ENCODE assay signal across 13 mouse cellular contexts in genomic region chr2:122587861-122588519, GRCm38 (mm10). TPM values are rescaled to one million over a fixed set of nuclear protein-coding genes. Genes with fewer than 3 reads are reported as not detected.
"Had no signal": no experiment of that assay in that cellular context is flagged by ENCODE, and none has a peak within 500 bp of the region (broad histone marks: within the 10 kb centered on the region; RNA-seq: fewer than 3 reads in every experiment).

No protein-coding gene starts in this region.

- H3K4me3 ChIP-seq: limb, embryonic 13.5 days; midbrain, embryonic 13.5 days; neural tube, embryonic 15.5 days had no signal

- ATAC-seq: intestine, embryonic 16.5 days; midbrain, embryonic 13.5 days had no signal

- H3K27me3 ChIP-seq: limb, embryonic 13.5 days; midbrain, embryonic 13.5 days; neural tube, embryonic 15.5 days had no signal

- H3K9ac ChIP-seq: limb, embryonic 13.5 days; liver, embryonic 14.5 days; midbrain, embryonic 13.5 days; neural tube, embryonic 15.5 days had no signal

- DNase-seq: kidney, adult 8-10 months; kidney, postnatal 36 days; lung, adult 18-20 months; lung, postnatal 36 days; thymus, postnatal 36 days had no signal

- H3K4me2 ChIP-seq: limb, embryonic 13.5 days; midbrain, embryonic 13.5 days; neural tube, embryonic 15.5 days had no signal

- H3K9me3 ChIP-seq: limb, embryonic 13.5 days; midbrain, embryonic 13.5 days; neural tube, embryonic 15.5 days had no signal

- H3K36me3 ChIP-seq: limb, embryonic 13.5 days; midbrain, embryonic 13.5 days; neural tube, embryonic 15.5 days had no signal

- H3K27ac ChIP-seq: limb, embryonic 13.5 days; liver, embryonic 14.5 days; midbrain, embryonic 13.5 days; neural tube, embryonic 15.5 days had no signal

- H3K4me1 ChIP-seq: limb, embryonic 13.5 days; midbrain, embryonic 13.5 days; neural tube, embryonic 15.5 days had no signal

RNA-seq across cellular contexts. Expression of gene AA467197, which starts 48.8 kb away (rescaled TPM):
- total RNA-seq: liver, adult 2 months; midbrain, postnatal 0 days had no signal
- polyA plus RNA-seq: kidney, embryonic 16.5 days; liver, adult 2 months; midbrain, embryonic 13.5 days had no signal
